Mouse (Mus musculus) kidney, adult 8-10 months (tissue): Measurements from ENCODE around the gene Plcg2.
A peak's percentile ranks its signal among the peaks of the same experiment; 100 is the strongest.

Experiments used
- DNase-seq, 2 experiments: peaks; one replicate each; pipeline ENCODE4 v3.0.0; 2022

The Plcg2 gene

DNA sequence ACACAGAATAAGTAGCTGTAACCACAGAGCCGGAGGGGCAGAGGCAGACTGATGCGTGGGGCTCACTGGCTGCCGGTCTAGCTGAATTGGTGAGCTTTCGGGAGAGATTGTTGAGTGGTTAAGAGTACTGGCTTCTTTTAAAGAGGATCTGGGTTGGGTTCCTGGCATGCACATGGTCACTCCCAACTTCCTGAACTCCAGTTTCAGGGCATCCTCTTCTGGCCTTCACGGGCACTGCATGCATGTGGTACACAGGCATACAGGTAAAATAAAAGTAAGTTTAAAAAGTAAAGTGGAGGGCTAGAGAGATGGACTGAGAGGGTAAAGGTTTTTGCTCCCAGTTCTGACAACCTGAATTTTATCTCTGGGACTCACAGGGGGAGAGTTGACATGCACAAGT is 52.4 kb downstream of the Plcg2 start:
- DNase-seq = no peak

DNA sequence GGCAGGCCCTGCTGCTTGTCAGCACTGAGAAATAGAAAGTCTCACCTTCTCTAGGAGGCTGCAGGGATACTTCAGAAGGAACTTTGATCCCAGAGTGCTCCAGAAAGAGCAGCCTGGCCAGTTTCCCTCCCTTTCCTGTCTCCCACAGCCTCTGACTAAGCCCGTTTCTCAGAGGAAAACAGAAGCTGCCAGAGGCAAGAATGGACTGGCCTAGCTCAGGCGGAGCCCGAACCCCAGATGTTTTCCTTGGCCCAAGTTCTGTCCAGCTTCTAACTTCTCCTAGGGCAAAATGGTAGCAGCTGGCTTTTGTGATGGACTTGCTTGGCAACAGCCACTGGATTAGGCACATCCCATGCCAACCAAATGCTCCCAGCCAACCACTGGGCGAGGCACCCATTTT is 62.9 kb downstream of the Plcg2 start:
- DNase-seq = peak; percentile 31 to 35

DNA sequence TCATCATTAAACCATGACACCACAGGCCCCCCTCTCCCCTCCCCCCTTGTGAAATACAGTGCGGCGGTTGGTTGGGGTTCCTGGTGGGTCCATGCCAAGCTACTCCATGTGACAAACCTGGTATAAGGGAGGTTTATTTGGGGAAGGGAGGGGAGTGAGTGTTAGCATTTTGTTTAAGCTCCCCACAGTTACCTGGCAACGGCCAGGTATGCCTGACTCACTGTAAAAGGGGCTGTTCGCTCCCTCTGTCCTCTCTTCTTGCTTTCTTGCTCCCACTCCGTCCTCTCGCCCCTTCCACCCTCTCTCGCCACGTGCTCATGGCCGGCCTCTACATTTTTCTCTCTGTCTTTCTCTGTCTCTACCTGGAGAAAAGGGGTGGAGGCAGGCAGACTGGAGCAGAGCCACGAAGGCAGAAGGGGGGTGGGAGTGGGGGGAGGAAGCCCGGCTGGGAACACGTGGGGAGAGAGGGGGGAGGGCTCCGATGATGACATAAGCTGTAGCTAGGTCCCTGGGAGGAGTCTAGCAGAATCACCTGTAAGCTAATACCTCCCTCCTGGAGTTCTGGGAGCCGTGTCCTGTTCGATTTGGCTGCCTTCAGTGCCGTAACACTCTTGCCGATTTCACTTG is 63.8 kb downstream of the Plcg2 start:
- peak; percentile 10 to 14 for DNase-seq

GRCm38 (mm10) chr8:117562445-117563014 is 64.4 kb downstream of the Plcg2 start:
- no peak for DNase-seq

DNA sequence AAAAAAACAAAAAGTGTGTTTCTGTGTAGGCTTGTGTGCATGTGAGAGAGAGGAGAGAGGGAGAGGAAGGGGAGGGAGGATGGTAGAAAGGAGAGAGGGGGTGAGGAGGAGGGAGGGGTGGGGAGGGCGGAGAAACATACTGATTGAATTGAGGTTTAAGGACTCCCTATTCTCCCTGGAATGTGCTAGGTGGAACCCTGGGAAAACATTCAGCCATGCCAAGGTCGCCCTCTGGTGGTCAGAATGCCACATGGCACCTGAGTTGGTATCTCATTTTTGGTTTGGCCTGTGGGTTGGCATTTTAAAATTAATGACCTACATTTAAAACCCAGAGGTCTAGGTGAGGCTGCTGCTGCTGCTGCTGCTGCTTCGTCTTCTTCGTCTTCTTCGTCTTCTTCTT is 71.3 kb downstream of the Plcg2 start:
- peak; percentile 52 to 81 for DNase-seq

GRCm38 (mm10) chr8:117576291-117576785 is 78.2 kb downstream of the Plcg2 start:
- DNase-seq = no peak

GRCm38 (mm10) chr8:117577059-117577458 is 79.0 kb downstream of the Plcg2 start:
- DNase-seq = no peak

DNA sequence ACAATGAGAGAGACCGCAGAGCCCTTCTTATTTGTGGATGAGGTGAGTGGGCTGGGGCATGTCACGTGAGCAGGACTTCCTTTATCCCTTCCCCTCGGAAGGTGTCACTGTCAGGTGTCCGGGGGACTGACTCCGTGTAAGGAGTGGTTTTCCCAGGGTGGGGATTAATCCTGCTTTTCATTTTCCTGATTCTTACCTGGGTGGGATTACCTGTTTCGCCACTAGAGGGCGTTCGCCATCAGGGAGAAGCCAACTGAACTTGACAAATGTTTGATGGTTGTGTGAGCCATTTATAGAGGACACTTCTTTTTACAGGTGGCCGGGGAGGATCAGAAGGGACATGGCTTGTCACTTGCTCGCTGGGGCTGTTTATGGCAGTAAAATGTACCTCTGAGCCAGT is 79.8 kb downstream of the Plcg2 start:
- no peak for DNase-seq

- no peak for DNase-seq
Observed at GRCm38 (mm10) chr8:117578856-117579255, 80.8 kb downstream of the Plcg2 start.

DNA sequence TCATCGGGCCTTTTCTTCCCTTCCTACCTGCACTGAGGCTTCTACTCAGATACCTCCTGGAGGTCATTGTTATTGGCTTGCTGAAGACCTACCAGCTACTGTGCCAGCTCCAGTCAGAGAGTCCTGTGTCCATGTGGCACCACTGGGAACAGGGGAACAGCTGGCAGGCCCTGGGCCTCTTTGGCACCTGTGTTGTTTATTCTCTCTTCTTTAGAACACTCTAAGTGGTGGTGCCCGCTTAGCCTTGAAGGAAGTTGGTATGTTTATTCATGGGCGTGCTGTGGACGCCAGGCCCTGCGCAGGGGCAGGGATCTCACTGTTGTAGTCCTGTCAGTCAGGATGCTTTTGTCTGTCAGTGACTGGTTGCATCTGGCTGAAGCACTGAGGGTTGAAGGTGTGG is 95.8 kb downstream of the Plcg2 start:
- no peak for DNase-seq

DNA sequence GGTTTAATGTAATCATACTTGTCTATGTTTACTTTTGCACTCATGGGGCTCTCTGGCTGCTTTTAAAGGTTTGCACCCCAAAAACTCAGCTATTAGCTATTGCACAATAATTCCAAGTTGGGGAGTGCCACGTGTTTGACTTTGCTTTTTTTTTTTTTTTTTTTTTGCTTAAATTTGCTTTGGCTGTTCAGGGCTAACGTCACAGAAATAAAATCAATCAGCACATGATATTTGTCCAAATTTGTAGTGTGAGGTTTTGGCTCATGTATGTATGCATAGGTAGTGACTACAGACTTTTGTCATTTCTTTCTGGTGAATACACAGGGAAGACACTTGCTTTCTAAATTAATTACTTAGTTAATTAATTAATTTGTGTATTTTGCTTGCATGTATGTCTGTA is 96.9 kb downstream of the Plcg2 start:
- DNase-seq = no peak

GRCm38 (mm10) chr8:117596777-117597176 is 98.7 kb downstream of the Plcg2 start:
- DNase-seq = no peak

GRCm38 (mm10) chr8:117600839-117601238 is 102.7 kb downstream of the Plcg2 start:
- DNase-seq = no peak

GRCm38 (mm10) chr8:117604101-117604500 is 106.0 kb downstream of the Plcg2 start:
- DNase-seq = no peak

GRCm38 (mm10) chr8:117604671-117605070 is 106.6 kb downstream of the Plcg2 start:
- no peak for DNase-seq

DNA sequence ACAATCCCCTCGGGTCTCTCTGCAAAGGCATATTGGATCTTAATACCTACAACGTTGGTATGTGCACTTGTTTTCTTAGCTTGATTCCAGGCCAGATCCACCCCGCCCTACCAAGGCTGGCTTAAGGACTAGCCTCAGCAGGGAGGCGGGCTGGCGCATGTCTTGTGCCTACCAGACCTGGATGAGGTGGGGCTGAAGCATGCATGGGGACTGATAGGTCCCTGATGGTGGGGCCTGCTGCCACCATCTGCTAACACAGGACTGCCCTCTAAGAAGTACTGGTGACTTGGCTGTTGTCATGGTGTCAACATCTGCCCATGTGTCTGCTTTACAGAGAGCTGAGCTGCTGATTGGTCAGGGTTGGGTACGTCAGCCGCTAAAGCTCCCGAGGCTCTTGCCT is 107.1 kb downstream of the Plcg2 start:
- no peak for DNase-seq

- no peak for DNase-seq
Observed at GRCm38 (mm10) chr8:117610506-117610905, 112.4 kb downstream of the Plcg2 start.

GRCm38 (mm10) chr8:117612861-117613260 is 114.8 kb downstream of the Plcg2 start:
- no peak for DNase-seq

GRCm38 (mm10) chr8:117626040-117626838 is 128.1 kb downstream of the Plcg2 start:
- DNase-seq = peak; percentile 17 to 31

DNA sequence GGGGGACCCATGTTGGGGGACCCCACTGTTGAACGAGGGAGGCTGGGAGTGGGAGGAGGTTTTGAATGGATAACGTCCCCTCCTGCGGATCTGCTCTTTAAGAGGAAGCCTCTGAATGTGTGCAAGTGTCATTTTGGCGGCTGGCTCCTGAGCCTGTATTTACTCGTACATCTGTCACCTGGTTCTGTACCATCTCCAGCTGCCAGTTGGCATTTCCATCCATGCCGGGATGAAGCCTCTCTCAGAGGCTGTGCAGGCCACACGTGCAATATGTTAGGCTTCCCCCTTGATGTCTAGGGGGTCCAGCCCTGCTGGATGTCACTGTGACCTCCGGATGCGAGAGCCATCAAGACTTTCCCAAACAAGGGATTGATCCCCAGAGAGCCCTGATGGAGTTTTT is 129.0 kb downstream of the Plcg2 start:
- DNase-seq = no peak

- DNase-seq = no peak
Observed at GRCm38 (mm10) chr8:117632532-117632931, 134.4 kb downstream of the Plcg2 start.

DNA sequence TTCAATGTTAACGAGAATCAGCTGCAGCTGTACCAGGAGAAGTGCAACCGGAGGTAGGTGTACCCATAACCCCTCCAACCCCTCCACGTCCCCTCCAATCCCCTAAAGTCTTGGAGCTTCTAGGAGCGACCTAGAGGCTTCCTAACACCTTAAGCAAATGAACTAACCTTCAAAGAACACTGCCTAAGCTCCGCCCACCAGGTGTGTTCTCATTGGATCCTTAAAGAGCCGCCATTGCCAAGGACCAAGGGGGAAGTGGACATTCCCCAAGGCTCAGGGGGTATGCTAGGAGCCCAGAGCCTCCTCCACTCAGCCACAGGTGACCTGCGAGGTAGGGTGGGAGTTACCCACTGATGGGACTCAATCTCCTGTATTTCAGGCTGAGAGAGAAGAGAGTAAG is 136.3 kb downstream of the Plcg2 start:
- DNase-seq = no peak

DNA sequence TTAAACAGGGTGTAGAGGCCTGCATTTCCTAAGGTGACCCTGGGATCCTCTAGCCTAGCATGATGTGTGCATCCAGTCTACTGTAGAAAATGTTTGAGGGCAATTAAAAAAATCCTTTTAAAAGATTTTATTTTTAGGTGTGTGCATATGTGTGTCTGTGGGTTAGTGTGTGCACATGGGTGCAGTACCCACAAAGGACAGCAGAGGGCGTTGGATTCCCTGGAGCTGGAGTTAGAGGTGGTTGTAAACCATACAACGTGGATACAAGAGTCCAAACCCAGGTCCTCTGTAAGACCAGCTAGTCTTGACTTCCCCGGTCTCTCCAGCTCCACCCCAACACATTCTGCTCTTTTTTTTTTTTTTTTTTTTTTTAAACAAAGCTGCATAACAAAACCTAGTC is 139.4 kb downstream of the Plcg2 start:
- no peak for DNase-seq

DNA sequence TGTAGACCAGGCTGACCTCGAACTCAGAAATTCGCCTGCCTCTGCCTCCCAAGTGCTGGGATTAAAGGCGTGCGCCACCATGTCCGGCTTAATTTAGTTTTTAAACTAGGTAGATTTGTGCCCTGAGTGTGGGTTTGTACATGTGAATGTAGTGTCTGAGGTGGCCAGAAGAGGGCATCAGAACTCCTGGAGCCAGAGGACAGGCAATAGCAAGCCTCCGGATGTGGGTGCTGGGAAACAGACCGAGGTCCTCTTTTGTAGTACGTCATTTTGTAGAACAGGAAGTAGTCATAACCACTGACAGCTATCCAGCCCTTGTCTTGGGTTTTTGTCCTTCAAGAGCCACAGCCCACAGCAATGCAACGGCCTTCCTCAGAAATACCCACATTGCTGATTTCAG is 141.5 kb downstream of the Plcg2 start:
- DNase-seq = no peak
